Mouse (Mus musculus) kidney, postnatal 0 days (tissue): ENCODE measurements around the gene Pcdh7. TPM values are rescaled to one million over a fixed set of nuclear protein-coding genes. Genes with fewer than 3 reads are reported as not detected.

Experiments
- ATAC-seq: fragments of 200-750 bp; cut with Nextera tagmentation; replicated peaks from 2 replicates; pipeline ENCODE4 v1.8.0; 2017; ENCODE audit warnings: low read depth, moderate number of reproducible peaks, moderate TSS enrichment, moderate library complexity; ENCODE audit not compliant: low FRiP score
- DNase-seq: peaks from one replicate; pipeline ENCODE4 v3.0.0-alpha.2; 2016; ENCODE audit warnings: low spot score
- H3K27ac ChIP-seq: fragments of 300-500 bp; sonication (generic); 2 replicates; pipeline ENCODE4 v1.5.1; 2014; ENCODE audit warnings: mild to moderate bottlenecking
- H3K27me3 ChIP-seq: fragments of 300-500 bp; sonication (generic); 2 replicates; pipeline ENCODE4 v1.6.1; 2014; ENCODE audit warnings: low read length, mixed read lengths; ENCODE audit not compliant: insufficient read depth
- H3K36me3 ChIP-seq: fragments of 300-500 bp; sonication (generic); 2 replicates; pipeline ENCODE4 v1.6.1; 2014; ENCODE audit warnings: low read length, mixed read lengths; ENCODE audit not compliant: insufficient read depth
- H3K4me1 ChIP-seq: fragments of 300-500 bp; sonication (generic); replicated peaks from 2 replicates; pipeline ENCODE4 v1.6.1; 2014; ENCODE audit warnings: antibody characterized with exemption, low read length, mixed read lengths; ENCODE audit not compliant: insufficient read depth
- H3K4me2 ChIP-seq: fragments of 300-500 bp; sonication (generic); 2 replicates; pipeline ENCODE4 v1.6.1; 2014; ENCODE audit warnings: mild to moderate bottlenecking, low read length, moderate library complexity, mixed read lengths
- H3K4me3 ChIP-seq: fragments of 300-500 bp; sonication (generic); replicated peaks from 2 replicates; pipeline ENCODE4 v1.5.1; 2014; ENCODE audit warnings: low read depth, low read length
- H3K9ac ChIP-seq: fragments of 300-500 bp; sonication (generic); 2 replicates; pipeline ENCODE4 v1.6.1; 2014; ENCODE audit warnings: low read depth, low read length
- H3K9me3 ChIP-seq: fragments of 300-500 bp; sonication (generic); replicated peaks from 2 replicates; pipeline ENCODE4 v1.6.1; 2016; ENCODE audit warnings: low read length, inconsistent platforms, mixed read lengths
- CTCF ChIP-seq: IDR thresholded peaks from 2 replicates; pipeline ENCODE4 v1.5.1; 2016; ENCODE audit warnings: antibody characterized with exemption, low read depth, mild to moderate bottlenecking, moderate library complexity
- WGBS: fragments of 180-500 bp; shearing (Covaris S2); extraction: QIAGEN DNeasy Blood & Tissue Kit; methylation state at CpG from one replicate; pipeline ENCODE4 v1.1.7; 2014; 5-methylcytosine and 5-hydroxymethylcytosine counted together
- polyA plus RNA-seq: library from polyadenylated mRNA; unstranded; fragments of >200 nt; fragmentation: Nextera tagmentation; extraction: Ambion mirVana; gene quantifications from 2 replicates; pipeline ENCODE4 v1.2.1, GENCODE M21; 2015

The Pcdh7 gene
- polyA plus RNA-seq, 1 experiment from 2014 or later = 3.6 TPM

- H3K4me2 ChIP-seq = peak overlapping the region; percentile 82
- H3K27ac ChIP-seq = no peak overlapping the region
- DNase-seq (no peak), ATAC-seq (no peak)
- H3K4me3 ChIP-seq = peak overlapping the region; percentile 66
- no peaks in the 10 kb centered on the region for H3K9me3 ChIP-seq
- peaks cover 17% of the 10 kb centered on the region; the same call in 1 of the 2 replicates for H3K27me3 ChIP-seq
- 6% methylated on average over 34 of the region's 34 CpGs for WGBS
- H3K9ac ChIP-seq = 0 out of 2 replicates have a peak overlapping the region, but pooled peaks have one; percentile 60
- H3K4me1 ChIP-seq = peaks cover 12% of the 10 kb centered on the region; the same call in 1 of the 2 replicates
- H3K36me3 ChIP-seq = no peaks in the 10 kb centered on the region
- TF ChIP-seq CTCF = no peak
These were observed 2.6 kb downstream of the Pcdh7 start for GRCm38 (mm10) chr5:57720206-57720880.

DNA sequence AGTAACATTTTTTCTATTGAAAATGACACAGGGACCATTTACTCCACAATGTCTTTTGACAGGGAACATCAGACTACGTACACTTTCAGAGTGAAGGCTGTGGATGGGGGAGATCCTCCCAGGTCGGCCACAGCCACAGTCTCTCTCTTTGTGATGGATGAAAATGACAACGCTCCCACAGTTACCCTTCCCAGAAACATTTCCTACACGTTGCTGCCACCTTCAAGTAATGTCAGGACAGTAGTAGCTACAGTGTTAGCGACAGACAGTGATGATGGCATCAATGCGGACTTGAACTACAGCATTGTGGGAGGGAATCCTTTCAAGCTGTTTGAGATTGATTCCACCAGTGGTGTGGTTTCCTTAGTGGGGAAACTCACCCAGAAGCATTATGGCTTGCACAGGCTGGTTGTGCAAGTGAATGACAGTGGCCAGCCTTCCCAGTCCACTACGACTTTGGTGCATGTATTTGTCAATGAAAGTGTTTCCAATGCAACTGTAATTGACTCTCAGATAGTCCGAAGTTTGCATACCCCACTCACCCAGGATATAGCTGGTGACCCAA, 3.5 kb downstream of the Pcdh7 start:
- ATAC-seq (no peak), DNase-seq (no peak)
- peaks cover 17% of the 10 kb centered on the region; the same call in 1 of the 2 replicates for H3K27me3 ChIP-seq
- H3K36me3 ChIP-seq = no peaks in the 10 kb centered on the region
- peak overlapping the region; percentile 82 for H3K4me2 ChIP-seq
- no peaks in the 10 kb centered on the region for H3K9me3 ChIP-seq
- no peak overlapping the region for H3K27ac ChIP-seq
- H3K4me1 ChIP-seq = peaks cover 12% of the 10 kb centered on the region; the same call in 1 of the 2 replicates
- no peak for TF ChIP-seq CTCF
- H3K4me3 ChIP-seq = peak overlapping the region; percentile 66; the same call in 1 of the 2 replicates
- 53% methylated on average over 8 of the region's 8 CpGs for WGBS
- no peak overlapping the region for H3K9ac ChIP-seq

DNA sequence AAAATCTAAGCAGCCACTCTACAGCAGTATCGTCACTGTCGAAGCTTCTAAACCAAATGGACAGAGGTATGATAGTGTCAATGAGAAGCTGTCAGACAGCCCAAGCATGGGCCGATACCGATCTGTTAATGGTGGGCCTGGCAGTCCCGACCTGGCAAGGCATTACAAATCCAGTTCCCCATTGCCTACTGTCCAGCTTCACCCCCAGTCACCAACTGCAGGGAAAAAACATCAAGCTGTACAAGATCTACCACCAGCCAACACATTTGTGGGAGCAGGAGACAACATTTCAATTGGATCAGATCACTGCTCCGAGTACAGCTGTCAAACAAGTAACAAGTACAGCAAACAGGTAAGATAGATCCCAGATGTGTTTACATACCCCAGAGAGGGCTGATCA, 4.2 kb downstream of the Pcdh7 start:
- H3K27ac ChIP-seq = no peak overlapping the region
- H3K9me3 ChIP-seq = no peaks in the 10 kb centered on the region
- H3K4me3 ChIP-seq = no peak overlapping the region
- peaks cover 17% of the 10 kb centered on the region; the same call in 1 of the 2 replicates for H3K27me3 ChIP-seq
- H3K36me3 ChIP-seq = no peaks in the 10 kb centered on the region
- DNase-seq (no peak), ATAC-seq (no peak)
- WGBS = 40% methylated on average over 6 of the region's 6 CpGs
- no peak overlapping the region for H3K9ac ChIP-seq
- TF ChIP-seq CTCF = no peak
- peak overlapping the region; percentile 30 for H3K4me2 ChIP-seq
- H3K4me1 ChIP-seq = peaks cover 12% of the 10 kb centered on the region; the same call in 1 of the 2 replicates

- H3K9ac ChIP-seq = no peak overlapping the region
- 42% methylated on average over 1 of the region's 1 CpGs for WGBS
- no peak for DNase-seq
- H3K4me1 ChIP-seq = no peaks in the 10 kb centered on the region
- no peak overlapping the region for H3K27ac ChIP-seq
- H3K9me3 ChIP-seq = no peaks in the 10 kb centered on the region
- H3K4me3 ChIP-seq = no peak overlapping the region
- H3K4me2 ChIP-seq = no peak overlapping the region
- no peaks in the 10 kb centered on the region for H3K36me3 ChIP-seq
- no peak for ATAC-seq
- TF ChIP-seq CTCF = no peak
- H3K27me3 ChIP-seq = no peaks in the 10 kb centered on the region
These were observed 15.7 kb downstream of the Pcdh7 start for GRCm38 (mm10) chr5:57733451-57733850.

- H3K9ac ChIP-seq = no peak overlapping the region
- no peaks in the 10 kb centered on the region for H3K9me3 ChIP-seq
- no peak for TF ChIP-seq CTCF
- H3K4me3 ChIP-seq = no peak overlapping the region
- no peaks in the 10 kb centered on the region for H3K4me1 ChIP-seq
- DNase-seq = no peak
- no peak overlapping the region for H3K4me2 ChIP-seq
- H3K27me3 ChIP-seq = no peaks in the 10 kb centered on the region
- H3K27ac ChIP-seq = no peak overlapping the region
- WGBS = 91% methylated on average over 6 of the region's 6 CpGs
- ATAC-seq = no peak
- no peaks in the 10 kb centered on the region for H3K36me3 ChIP-seq
These were observed 18.0 kb downstream of the Pcdh7 start for GRCm38 (mm10) chr5:57735723-57736122.

DNA sequence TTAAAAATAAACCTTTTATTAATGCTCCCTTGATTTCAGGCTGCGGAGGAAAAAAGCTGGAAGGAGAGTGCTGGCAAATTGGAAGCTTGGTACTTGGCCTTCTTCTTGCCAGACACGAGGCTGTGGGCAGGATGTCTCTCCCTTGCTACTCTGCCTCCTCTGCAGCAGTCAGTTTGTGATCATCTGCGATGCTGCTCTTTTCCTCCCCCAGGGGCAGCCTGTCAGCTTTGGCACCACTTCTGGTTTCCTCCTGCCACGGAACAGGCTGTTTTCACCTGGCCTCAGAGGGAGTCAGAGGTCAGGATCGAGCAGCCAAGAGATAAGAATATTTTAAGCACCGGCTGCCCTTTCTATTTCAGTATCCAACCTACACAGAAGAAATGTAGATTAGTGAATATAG, 25.2 kb downstream of the Pcdh7 start:
- no peaks in the 10 kb centered on the region for H3K27me3 ChIP-seq
- no peaks in the 10 kb centered on the region for H3K9me3 ChIP-seq
- ATAC-seq = no peak
- no peaks in the 10 kb centered on the region for H3K36me3 ChIP-seq
- no peak overlapping the region for H3K9ac ChIP-seq
- no peaks in the 10 kb centered on the region for H3K4me1 ChIP-seq
- 26% methylated on average over 6 of the region's 6 CpGs for WGBS
- no peak for TF ChIP-seq CTCF
- no peak for DNase-seq
- no peak overlapping the region for H3K4me3 ChIP-seq
- no peak overlapping the region for H3K27ac ChIP-seq
- no peak overlapping the region for H3K4me2 ChIP-seq
